Mouse (Mus musculus): ENCODE measurements around the gene Wipf2.

The Wipf2 gene

GRCm38 (mm10) chr11:98942923-98943641 lies 79.6 kb downstream of the Wipf2 start:
- no peak for DNase-seq (ENCODE audit: low spot score)

GRCm38 (mm10) chr11:98943741-98944461 lies 80.5 kb downstream of the Wipf2 start:
- DNase-seq (ENCODE audit: low spot score), result no peak

DNA sequence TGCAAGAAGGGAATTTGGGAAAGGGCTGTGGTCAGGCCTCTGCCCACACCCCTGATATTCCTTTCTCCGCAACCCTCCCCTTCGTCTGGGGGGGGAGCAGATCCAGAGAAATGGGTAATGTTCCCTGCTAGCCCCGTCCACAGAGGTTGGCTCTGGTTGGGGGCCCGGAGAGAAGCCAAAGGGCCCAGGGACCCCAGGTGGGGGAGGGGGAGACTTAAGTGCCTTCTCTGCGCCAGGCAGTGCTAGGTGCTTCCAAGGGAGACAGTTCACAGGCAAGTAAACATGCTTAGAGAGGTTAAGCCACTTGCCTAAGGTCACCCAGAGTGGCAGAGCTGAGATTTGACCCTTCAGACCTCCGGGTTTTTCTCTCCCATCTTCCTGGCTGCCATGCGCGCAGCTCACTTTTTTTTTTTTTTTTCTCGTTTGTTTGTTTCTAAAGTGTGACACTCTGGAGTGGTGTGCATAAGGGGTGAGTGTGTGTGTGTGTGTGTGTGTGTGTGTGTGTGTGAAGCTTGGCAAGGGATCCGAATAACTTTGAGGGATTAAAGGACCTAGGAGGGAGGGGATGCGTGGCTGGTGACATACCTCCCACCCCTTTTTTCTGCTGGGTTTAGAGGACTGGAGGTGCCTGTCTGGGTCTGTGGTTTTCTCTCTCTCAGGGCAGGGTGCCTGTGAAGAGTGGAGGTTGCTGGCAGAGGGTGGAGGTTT lies 81.6 kb downstream of the Wipf2 start:
- DNase-seq (ENCODE audit: low spot score), result no peak

- DNase-seq (ENCODE audit: low spot score), result no peak
Measured at GRCm38 (mm10) chr11:98945605-98945977, 82.2 kb downstream of the Wipf2 start.

DNA sequence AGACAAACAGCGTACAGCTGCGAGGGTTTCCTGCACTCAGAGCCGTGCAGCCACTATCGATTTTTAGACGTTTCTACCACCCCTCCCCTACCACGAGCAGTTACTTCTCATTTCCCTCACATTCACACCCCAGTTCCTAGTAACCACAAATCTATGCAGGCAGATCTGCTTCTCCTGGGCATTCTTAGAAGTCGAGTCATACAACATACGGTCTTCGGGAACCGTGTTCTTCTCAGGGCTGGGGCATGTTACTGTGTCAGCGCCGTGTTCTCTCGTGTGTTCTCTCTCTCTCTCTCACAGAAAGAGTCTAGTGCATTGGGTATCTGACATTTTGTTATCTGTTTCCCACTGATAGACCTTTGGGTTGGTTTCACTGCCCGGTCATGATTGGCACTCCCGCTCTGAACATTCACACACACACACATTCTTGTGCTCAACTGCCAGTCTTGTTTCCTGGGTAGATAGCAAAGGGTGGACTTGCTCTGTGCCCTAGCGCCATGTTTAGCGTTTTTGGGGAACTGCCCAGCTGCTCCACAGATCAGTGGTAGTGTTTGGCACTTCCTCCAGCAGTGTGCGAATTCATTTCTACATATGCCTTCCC lies 84.6 kb downstream of the Wipf2 start:
- DNase-seq (ENCODE audit: low spot score), result no peak

GRCm38 (mm10) chr11:98949242-98949957 lies 86.0 kb downstream of the Wipf2 start:
- no peak for DNase-seq (ENCODE audit: low spot score)

- DNase-seq (ENCODE audit: low spot score), result no peak
Measured at GRCm38 (mm10) chr11:98949958-98950460, 86.6 kb downstream of the Wipf2 start.

DNA sequence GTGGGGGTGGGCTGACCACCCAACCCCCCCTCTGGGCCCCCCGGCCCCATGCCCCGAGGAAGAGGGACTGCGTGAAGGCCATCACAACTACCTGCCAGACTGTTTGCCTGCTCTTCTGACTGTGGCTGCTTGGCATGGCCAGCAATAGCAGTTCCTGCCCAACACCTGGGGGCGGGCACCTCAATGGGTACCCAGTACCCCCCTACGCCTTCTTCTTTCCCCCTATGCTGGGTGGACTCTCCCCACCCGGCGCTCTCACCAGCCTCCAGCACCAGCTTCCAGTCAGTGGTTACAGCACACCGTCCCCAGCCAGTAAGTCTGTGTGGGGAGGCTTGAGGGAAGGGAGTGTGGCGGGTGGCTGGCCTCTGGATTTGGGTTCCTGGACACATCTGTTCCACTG lies 87.0 kb downstream of the Wipf2 start:
- DNase-seq (ENCODE audit: low spot score), result no peak

DNA sequence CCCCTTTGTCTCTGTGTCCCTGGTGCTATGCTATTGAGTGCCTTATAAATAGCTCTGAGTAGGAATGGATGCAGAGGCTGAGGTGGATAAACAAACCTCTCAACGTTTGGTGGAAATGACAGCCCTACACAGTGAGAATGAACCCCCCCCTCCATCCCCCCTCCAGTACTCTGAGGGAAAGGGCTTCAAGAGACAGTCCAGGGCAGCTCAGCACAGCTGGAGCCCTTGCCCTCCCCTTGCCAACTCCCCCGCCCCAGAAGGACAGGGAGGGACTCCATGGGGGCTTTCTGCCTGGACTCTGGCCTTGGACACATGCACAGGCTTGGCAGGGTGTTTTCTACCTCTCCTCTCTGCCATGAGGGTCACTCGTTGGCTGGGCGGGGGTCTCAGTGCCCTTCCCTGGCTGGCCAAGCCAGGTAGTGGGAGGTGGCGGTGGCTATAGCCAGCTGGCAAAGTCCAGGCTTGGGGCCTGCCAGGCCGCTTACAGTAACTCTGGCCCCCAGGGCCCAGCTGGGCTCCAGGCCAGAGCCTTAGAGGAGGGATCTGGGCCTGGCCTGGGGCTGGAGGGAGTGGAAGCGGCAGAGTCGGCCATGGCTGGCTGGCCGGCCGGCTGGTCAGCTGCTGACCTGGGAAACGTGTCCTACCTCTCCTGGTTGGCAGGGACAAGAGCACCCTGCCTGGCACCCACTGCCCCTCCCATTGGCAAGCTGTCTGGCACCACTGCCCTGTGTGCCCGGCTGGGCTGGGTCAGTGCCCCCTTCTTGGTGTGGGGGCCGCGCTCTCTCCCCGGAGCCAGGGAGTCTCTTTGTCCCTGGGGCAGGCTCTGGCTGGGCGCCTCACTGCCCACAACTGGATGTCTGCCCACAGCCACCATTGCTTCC lies 87.8 kb downstream of the Wipf2 start:
- no peak for DNase-seq (ENCODE audit: low spot score)

DNA sequence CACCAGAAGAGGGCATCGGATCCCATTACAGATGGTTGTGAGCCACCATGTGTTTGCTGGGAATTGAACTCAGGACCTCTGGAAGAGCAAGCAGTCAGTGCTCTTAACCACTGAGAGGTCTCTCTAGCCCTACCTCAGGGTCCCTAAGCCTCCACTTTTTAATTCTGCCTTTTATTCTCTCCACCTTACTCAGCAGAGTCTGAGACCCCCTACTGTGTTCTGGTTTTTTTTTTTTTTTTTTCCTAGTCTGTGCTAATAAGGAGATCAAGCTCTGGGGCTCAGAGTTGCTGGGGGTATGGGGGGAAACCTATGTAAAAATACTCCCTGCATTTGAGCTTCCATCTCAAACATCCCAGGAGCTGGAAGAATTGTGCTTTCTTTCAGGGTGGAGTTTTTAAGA lies 88.7 kb downstream of the Wipf2 start:
- no peak for DNase-seq (ENCODE audit: low spot score)

DNA sequence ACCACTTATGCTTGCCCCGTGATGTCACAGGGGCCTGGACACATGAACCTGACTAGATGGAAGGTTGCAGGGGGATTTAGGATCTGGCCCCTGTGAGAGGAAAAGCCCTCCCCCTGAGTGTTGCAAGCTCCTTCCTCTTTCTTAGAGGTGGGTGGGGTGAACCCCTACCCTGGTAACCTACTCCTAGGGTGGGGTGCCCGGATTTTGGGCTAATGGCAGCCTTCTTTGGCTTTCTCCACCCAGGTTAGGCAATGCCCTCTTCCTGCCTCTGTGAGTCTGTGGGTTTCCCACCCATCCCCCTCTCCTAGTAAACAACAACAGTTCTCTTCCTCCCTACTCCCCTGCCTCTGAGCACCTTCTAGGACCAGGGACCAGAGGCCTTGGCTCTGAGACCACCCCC lies 89.3 kb downstream of the Wipf2 start:
- no peak for DNase-seq (ENCODE audit: low spot score)

DNA sequence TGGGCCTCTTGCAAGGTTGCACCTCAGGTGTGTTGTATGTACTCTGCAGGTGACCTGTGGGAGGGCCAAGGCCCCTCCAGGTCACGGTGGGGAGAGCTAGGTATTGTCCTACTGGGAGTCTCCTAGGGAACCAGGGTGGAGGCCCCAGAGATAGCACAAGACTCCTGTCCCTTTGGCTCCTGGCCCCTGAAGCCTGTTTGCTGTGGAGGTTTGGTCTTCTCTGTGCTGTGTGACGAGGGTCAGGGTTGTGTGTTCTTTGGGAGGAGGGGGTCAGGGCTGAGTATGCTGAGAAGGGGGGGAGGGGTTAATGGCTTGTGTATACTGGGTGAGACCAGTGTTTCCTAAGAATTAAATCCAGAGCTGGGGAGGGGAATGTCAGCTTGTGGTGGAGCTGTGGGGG lies 89.9 kb downstream of the Wipf2 start:
- no peak for DNase-seq (ENCODE audit: low spot score)

- no peak for DNase-seq (ENCODE audit: low spot score)
Measured at GRCm38 (mm10) chr11:98953835-98954320, 90.4 kb downstream of the Wipf2 start.

- DNase-seq (ENCODE audit: low spot score), result no peak
Measured at GRCm38 (mm10) chr11:98954373-98954772, 90.9 kb downstream of the Wipf2 start.

All from spleen, adult 12 weeks (tissue).